Mouse (Mus musculus) forebrain, postnatal 0 days (tissue): Measurements from ENCODE around the gene Flna. TPM values are rescaled to one million over a fixed set of nuclear protein-coding genes. Genes with fewer than 3 reads are reported as not detected.

ENCODE experiments used
- ATAC-seq: fragments of 200-750 bp; cut with Nextera tagmentation; 2 replicates; pipeline ENCODE4 v1.8.0; 2017; ENCODE audit warnings: mild to moderate bottlenecking, moderate library complexity
- DNase-seq: peaks from one replicate; pipeline ENCODE4 v3.0.0-alpha.2; 2015
- H3K27ac ChIP-seq: fragments of 300-500 bp; sonication (generic); 2 replicates; pipeline ENCODE4 v1.5.1; 2014; ENCODE audit warnings: low read depth, mild to moderate bottlenecking, antibody characterized with exemption, low read length, moderate library complexity, mixed read lengths
- H3K27me3 ChIP-seq: fragments of 300-500 bp; sonication (generic); 2 replicates; pipeline ENCODE4 v1.6.1; 2014; ENCODE audit warnings: mild to moderate bottlenecking, low read length, mixed read lengths; ENCODE audit not compliant: insufficient read depth
- H3K36me3 ChIP-seq: fragments of 300-500 bp; sonication (generic); 2 replicates; pipeline ENCODE4 v1.6.1; 2014; ENCODE audit warnings: mild to moderate bottlenecking, moderate library complexity; ENCODE audit not compliant: insufficient read depth
- H3K4me1 ChIP-seq: fragments of 300-500 bp; sonication (generic); 2 replicates; pipeline ENCODE4 v1.6.1; 2014; ENCODE audit warnings: antibody characterized with exemption; ENCODE audit not compliant: insufficient read depth
- H3K4me2 ChIP-seq: fragments of 300-500 bp; sonication (generic); 2 replicates; pipeline ENCODE4 v1.6.1; 2014; ENCODE audit warnings: low read depth, mild to moderate bottlenecking, moderate library complexity
- H3K4me3 ChIP-seq: fragments of 300-500 bp; sonication (generic); 2 replicates; pipeline ENCODE4 v1.5.1; 2014; ENCODE audit warnings: low read depth, low read length, mixed read lengths
- H3K9ac ChIP-seq: fragments of 300-500 bp; sonication (generic); 2 replicates; pipeline ENCODE4 v1.6.1; 2014; ENCODE audit warnings: mild to moderate bottlenecking
- H3K9me3 ChIP-seq: fragments of 300-500 bp; sonication (generic); 2 replicates; pipeline ENCODE4 v1.6.1; 2016; ENCODE audit warnings: low read length
- CTCF ChIP-seq: sonication (generic); IDR thresholded peaks from 2 replicates; pipeline ENCODE4 v1.5.1; 2016; ENCODE audit warnings: antibody characterized with exemption, control low read depth, low read depth
- WGBS: fragments of 180-500 bp; shearing (Covaris S2); extraction: QIAGEN DNeasy Blood & Tissue Kit; methylation state at CpG from one replicate; pipeline ENCODE4 v1.1.7; 2014; 5-methylcytosine and 5-hydroxymethylcytosine counted together
- polyA plus RNA-seq: library from polyadenylated mRNA; unstranded; fragments of >200 nt; fragmentation: Nextera tagmentation; extraction: Ambion mirVana; gene quantifications from 2 replicates; pipeline ENCODE4 v1.2.1, GENCODE M21; 2015
- total RNA-seq: library from RNA; depleted of rRNA; stranded (reverse); fragments of >200 nt; gene quantifications from 2 replicates; pipeline ENCODE4 v1.2.3, GENCODE M21; 2014

Flna gene
- total and polyA plus RNA-seq, 2 experiments from 2014 or later: 45.1 to 327 TPM

DNA sequence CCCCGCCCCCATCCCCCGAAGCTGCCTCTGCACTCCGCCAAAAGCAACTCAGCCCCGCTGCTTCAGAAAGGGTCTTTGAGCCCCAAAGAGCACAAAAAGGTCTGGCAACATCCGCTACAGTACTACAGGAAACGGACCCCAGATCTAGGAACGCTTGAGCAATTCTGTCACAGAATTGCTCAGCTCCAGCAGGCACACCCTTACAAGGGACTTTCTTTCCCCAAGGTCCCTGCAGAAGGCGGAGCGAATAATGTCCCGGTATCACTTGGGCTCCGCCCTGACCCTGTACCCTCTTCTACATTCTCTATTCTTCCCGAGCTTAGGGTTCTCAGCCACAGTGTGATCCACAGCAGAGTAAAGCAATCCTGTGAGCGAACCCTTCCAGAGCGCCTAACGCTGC, 2.9 kb downstream of the Flna start:
- peak overlapping the region; percentile 53 for H3K9ac ChIP-seq
- ATAC-seq: no peak; the same call in 1 of the 2 replicates

DNA sequence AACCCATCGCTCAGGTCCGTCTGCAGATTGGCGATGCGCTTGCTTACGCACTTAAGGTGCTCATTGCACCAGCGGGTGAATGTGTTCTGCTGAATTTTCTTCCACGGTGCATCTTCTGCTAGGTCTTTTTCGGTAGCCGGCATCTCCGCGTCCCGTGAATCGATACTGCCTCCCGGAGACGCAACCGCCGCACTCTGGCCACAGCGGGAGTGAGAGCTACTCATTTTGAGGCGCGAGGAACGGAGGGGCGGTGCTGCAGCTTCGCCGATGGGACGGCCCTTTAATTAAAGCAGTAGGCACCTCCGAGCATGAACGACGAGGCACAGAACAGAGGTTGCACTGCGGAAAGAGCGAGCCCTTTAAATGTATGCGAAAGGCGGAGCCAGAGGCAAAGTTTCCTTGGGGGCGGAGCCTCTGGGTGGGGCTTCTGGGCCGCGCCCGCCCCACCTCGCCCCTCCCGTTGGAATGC, 3.4 kb downstream of the Flna start:
- peak overlapping the region; percentile 92 for H3K27ac ChIP-seq
- peak overlapping the region; percentile 61 for H3K4me2 ChIP-seq
- peak overlapping the region; percentile 77 for H3K9ac ChIP-seq
- peak overlapping the region; percentile 52 for H3K4me3 ChIP-seq
- peak; percentile 93 for DNase-seq
- no peaks in the 10 kb centered on the region for H3K4me1 ChIP-seq
- peaks cover 8% of the 10 kb centered on the region for H3K36me3 ChIP-seq
- TF ChIP-seq CTCF: no peak
- peak; percentile 91 for ATAC-seq
- H3K9me3 ChIP-seq: no peaks in the 10 kb centered on the region
- WGBS: 23% methylated on average over 38 of the region's 38 CpGs
- no peaks in the 10 kb centered on the region for H3K27me3 ChIP-seq

More for the DNA sequence above, 2.9 kb downstream of the Flna start:
- Histone ChIP-seq H3K27ac (peak overlapping the region; percentile 92), H3K36me3 (peaks cover 6% of the 10 kb centered on the region), H3K9me3 (no peaks in the 10 kb centered on the region), H3K4me2 (peak overlapping the region; percentile 61), H3K27me3 (no peaks in the 10 kb centered on the region), H3K4me1 (no peaks in the 10 kb centered on the region), H3K4me3 (peak overlapping the region; percentile 52)
- WGBS: 28% methylated on average over 15 of the region's 15 CpGs
- no peak for TF ChIP-seq CTCF
- DNase-seq: no peak

DNA sequence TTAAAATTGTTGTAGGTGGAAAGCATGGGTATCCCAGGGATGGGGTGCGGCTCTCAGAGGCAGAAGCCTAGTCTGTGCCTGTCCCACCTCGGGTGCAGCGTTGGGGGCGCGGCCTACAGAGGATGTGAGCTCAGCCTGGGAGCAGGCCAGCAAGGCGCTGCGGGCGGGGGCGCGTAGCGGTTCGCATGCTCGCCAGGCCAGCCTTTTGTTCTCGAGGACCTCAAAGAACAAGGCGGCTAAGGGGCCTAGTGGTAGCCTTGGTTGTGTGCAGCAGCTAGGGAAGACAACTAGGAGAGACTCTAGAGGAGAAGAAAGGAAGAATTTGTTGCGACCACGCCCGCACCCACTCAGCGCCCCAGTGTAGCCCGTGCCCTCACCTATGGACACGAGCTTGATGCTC, 3.9 kb downstream of the Flna start:
- H3K4me3 ChIP-seq: peak overlapping the region; percentile 52
- ATAC-seq: peak; percentile 49
- no peaks in the 10 kb centered on the region for H3K9me3 ChIP-seq
- 30% methylated on average over 21 of the region's 21 CpGs for WGBS
- no peak for TF ChIP-seq CTCF
- peak overlapping the region; percentile 92 for H3K27ac ChIP-seq
- H3K4me2 ChIP-seq: peak overlapping the region; percentile 61
- H3K9ac ChIP-seq: peak overlapping the region; percentile 77
- H3K27me3 ChIP-seq: no peaks in the 10 kb centered on the region
- peaks cover 14% of the 10 kb centered on the region for H3K36me3 ChIP-seq
- peak; percentile 82 for DNase-seq
- H3K4me1 ChIP-seq: no peaks in the 10 kb centered on the region

DNA sequence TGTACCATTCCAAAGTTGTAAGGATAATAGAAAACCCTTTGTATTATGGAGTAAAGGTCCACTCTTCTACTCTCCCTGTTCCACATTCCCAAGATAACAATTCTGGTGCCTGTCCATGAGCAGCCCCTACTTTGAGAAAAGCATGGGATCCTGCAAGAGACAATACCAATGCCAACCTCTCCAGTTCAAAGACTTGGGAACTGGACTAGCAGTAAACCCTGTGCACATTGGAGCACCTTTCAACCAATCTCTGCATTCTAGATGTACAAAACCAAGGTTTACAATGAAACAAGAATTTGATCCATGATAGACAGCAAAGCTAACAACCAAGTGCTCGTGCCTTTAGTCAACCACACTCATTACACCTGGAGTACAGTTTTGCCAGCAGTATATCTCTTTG, 4.5 kb downstream of the Flna start:
- ATAC-seq (no peak), DNase-seq (peak; percentile 12)
- Histone ChIP-seq H3K36me3 (peaks cover 20% of the 10 kb centered on the region), H3K4me3 (peak overlapping the region; percentile 52), H3K4me1 (no peaks in the 10 kb centered on the region), H3K9ac (peak overlapping the region; percentile 77), H3K9me3 (no peaks in the 10 kb centered on the region), H3K27me3 (no peaks in the 10 kb centered on the region), H3K27ac (peak overlapping the region; percentile 92), H3K4me2 (peak overlapping the region; percentile 61)
- TF ChIP-seq CTCF: no peak
- WGBS: 39% methylated on average over 1 of the region's 1 CpGs

DNA sequence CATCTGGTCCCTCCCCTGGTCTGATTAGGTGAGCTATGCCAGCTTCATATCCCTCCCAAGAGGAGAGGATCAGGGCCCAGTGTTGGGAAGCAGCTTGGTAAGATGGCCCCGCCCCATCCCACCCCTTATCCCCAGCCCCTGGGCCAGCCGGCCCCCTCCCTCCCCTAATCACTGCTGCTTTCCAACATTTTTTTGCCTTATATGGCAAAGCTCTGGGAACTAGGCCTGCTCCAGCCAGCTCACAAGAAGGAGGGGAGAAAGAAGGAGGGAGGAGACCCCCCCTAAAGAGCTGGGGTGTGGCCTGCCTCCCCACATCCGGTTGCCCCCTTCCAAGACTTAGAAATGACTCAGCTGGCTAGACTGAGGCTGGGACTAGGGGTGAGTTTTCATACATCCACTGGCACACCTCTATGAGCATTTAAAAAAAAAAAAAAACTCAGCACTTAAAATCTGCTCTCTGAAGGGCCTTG, 5.0 kb downstream of the Flna start:
- WGBS: 42% methylated on average over 3 of the region's 3 CpGs
- peak overlapping the region; percentile 52 for H3K4me3 ChIP-seq
- TF ChIP-seq CTCF: no peak
- H3K27ac ChIP-seq: peak overlapping the region; percentile 92
- H3K9me3 ChIP-seq: no peaks in the 10 kb centered on the region
- H3K4me1 ChIP-seq: no peaks in the 10 kb centered on the region
- DNase-seq (peak; percentile 70), ATAC-seq (peak; percentile 44)
- peaks cover 24% of the 10 kb centered on the region for H3K36me3 ChIP-seq
- peak overlapping the region; percentile 77 for H3K9ac ChIP-seq
- H3K27me3 ChIP-seq: no peaks in the 10 kb centered on the region
- peak overlapping the region; percentile 61 for H3K4me2 ChIP-seq

DNA sequence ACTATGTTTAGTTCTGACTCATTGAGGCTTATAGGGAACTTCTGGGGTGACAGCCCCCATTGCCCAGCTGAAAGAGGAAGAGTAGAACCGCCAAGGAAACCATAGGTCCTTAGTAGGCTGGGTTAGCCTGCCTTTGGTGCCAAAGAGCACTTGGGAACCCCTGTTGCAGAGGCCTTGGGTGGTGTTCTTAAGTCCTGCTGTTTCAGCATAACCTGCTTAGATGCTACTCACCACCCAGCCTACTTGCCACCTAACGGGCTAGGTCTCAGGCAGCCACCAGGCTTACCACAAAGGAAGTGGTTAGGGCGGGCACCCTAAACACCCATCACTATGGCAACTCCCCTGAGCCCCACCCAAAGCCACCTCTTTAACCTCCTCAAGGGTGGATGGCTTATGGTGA, 5.8 kb downstream of the Flna start:
- Histone ChIP-seq H3K27ac (peak overlapping the region; percentile 92), H3K9ac (peak overlapping the region; percentile 77), H3K9me3 (no peaks in the 10 kb centered on the region), H3K4me3 (peak overlapping the region; percentile 52), H3K4me1 (no peaks in the 10 kb centered on the region), H3K4me2 (peak overlapping the region; percentile 61), H3K36me3 (peaks cover 32% of the 10 kb centered on the region), H3K27me3 (no peaks in the 10 kb centered on the region)
- no peak for TF ChIP-seq CTCF
- ATAC-seq: no peak
- no peak for DNase-seq
- 54% methylated on average over 3 of the region's 3 CpGs for WGBS

DNA sequence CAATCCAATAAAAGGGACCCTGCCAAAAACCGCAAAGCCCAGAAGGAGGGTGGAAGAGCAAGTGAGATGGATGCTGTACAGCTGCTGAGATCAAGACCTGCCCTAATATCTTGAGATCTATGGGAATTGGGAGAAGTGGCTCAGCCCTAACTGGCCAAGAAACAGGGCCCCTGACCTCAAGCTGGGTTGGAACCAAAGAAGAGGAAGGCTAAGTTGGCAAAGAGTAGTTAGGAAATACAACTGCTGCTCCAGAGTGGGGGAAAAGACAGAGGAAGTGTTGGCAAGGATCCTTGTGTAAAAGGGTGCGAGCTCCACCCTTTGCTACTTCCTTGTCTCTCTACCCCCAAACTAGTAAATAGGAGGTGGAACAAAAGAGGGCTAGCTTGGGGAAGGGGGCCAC, 6.2 kb downstream of the Flna start:
- Histone ChIP-seq H3K4me3 (peak overlapping the region; percentile 52; the same call in 1 of the 2 replicates), H3K27ac (no peak overlapping the region), H3K27me3 (no peaks in the 10 kb centered on the region), H3K9me3 (no peaks in the 10 kb centered on the region), H3K4me1 (no peaks in the 10 kb centered on the region), H3K9ac (0 out of 2 replicates have a peak overlapping the region, but pooled peaks have one; percentile 77), H3K36me3 (peaks cover 32% of the 10 kb centered on the region), H3K4me2 (peak overlapping the region; percentile 61)
- ATAC-seq (no peak), DNase-seq (no peak)
- TF ChIP-seq CTCF: no peak
- WGBS: 87% methylated on average over 2 of the region's 2 CpGs
